Mouse (Mus musculus) layer of hippocampus, postnatal 25 days (tissue): ENCODE measurements around the gene Myb. TPM values are rescaled to one million over a fixed set of nuclear protein-coding genes. Genes with fewer than 3 reads are reported as not detected.

Experiments used
- DNase-seq, 2 experiments: peaks; one replicate each; pipeline ENCODE4 v3.0.0; 2022; ENCODE audit warnings: mixed read lengths in 2 of 2, low spot score in 1 of 2; ENCODE audit errors: extremely low spot score in 1 of 2
- total RNA-seq, 2 experiments: library from RNA; stranded (reverse); gene quantifications; 2 replicates each; pipeline ENCODE4 v1.2.3; 2021

Myb gene
- total RNA-seq, 2 experiments from 2014 or later: 0.52 to 0.89 TPM

DNA sequence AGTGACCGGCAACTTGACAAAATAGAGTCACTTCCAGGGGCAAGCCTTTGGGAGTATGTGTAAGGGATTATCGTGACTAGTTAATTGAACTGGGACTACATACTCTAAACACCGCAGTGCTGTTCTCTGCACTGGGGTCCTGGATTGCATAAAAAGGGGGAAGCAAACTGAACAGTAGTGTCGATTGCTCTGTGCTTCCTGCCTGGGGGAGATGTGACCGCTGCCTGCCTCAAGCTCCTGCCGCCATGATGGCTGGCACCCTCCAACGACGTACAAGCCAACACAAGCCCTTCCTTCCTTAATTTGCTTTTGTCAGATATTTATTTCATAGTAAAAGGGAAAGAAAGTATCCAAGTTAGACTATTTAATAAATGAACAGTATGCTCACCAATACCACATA lies 25.5 kb downstream of the Myb start:
- no peak for DNase-seq

DNA sequence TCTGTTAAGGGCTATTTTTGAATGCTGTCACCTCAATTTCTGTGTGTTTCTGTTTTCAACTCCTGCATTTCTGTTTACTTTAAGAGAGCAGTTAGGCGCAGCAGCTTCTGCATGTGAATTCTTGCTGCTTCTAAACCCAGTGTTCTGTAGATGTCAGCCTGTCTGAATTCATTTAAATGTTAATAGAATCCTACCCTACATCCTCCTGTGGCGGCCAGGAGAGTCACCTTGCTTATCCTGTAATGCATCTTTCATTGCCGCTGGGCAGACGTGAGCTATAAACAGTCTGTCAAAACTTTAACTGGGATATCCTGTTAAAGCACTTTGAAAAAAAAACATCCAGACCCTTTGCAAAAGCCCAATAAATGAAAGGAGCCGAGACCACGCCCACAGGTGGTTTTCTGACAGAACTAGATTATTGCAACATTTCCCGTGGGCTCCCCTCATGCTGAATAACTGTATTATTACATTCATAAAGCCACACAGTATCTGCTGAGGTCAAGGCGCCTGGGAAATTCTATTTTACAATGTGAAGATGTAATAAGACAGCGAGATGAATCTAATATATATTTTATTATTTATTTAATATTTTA lies 29.8 kb downstream of the Myb start:
- DNase-seq: no peak

DNA sequence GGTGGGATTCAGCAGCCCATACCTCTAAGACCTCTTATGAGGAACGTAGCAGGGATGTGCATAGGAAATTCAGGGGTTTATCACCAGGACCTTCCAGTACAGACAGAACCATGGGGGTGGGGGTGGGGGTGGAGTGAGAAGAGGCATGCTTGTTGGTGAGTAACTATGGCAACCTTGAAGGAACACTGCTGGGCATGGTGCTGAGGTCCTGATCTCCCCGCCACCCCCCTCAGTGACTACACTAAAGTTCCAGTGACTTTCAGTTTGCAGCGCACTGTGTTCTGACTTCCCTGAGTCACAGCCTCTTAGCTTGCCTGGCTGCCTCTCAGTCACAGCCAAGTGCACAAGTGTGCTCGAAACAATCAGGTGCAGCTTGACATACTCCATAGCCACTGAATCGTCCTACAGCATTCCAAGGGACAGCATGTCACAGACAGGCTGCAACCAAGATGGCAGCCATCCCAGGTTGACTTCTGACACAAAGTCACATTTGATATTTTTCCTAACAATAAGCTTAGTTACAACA lies 32.6 kb downstream of the Myb start:
- no peak for DNase-seq

- DNase-seq: no peak
Measured at GRCm38 (mm10) chr10:21118341-21118740, 42.4 kb downstream of the Myb start.

GRCm38 (mm10) chr10:21114459-21114858 lies 46.3 kb downstream of the Myb start:
- no peak for DNase-seq

- no peak for DNase-seq
Measured at GRCm38 (mm10) chr10:21112689-21113088, 48.1 kb downstream of the Myb start.

DNA sequence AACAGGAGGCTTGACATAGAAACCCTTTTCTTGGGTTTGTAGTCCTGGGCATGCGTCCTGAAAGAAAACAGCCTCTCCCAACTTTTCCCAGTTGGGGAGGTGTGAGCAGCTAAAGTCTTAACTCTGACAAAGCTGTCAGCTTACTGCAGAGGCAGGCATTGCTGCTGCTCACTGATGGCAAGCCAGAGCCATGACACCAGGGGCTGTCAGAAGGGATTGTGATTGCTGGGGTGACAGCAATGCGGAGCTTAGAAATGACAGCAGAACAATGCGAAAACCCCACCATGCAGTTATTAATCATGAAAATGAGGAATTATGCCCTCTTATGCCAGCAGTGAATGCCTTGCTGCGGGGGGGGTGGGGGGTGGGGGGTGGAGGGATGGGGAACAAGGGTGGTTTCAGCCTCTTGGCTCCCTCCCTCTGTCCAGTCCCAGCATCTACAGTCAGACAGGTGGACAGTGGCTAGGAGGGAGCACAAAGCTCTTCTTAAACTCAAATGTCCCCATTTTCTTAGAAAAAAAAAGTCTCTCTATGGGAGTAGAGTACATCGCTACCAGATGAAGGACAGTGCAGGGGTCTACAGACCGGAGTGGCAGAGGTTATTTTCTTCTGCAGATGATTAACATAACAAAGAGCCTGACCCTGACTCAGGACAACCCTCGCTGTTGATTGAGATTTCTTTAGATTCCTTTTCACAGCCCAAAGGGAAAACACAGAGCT lies 51.3 kb downstream of the Myb start:
- no peak for DNase-seq

- no peak for DNase-seq
Measured at GRCm38 (mm10) chr10:21108796-21109195, 52.0 kb downstream of the Myb start.

- no peak for DNase-seq
Measured at GRCm38 (mm10) chr10:21108182-21108581, 52.6 kb downstream of the Myb start.

GRCm38 (mm10) chr10:21105206-21105605 lies 55.6 kb downstream of the Myb start:
- DNase-seq: no peak

DNA sequence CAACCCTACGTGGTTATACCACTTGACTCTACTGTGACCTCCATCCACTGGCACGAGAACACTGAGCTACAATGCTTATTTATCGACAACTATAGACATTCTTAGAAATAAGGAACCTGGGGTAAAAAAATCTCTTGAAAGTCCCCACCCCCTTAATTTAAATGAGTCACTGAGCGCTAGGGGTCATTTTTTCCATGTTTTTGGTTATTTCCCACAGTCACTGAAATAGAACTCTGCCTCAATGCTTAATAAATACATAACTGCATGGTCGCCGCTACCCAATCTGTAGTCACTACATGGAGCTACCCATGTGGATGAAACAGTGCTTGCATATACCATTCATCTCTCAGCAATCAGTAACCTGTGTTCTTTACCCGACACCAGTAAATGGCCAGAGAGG lies 58.1 kb downstream of the Myb start:
- DNase-seq: no peak

DNA sequence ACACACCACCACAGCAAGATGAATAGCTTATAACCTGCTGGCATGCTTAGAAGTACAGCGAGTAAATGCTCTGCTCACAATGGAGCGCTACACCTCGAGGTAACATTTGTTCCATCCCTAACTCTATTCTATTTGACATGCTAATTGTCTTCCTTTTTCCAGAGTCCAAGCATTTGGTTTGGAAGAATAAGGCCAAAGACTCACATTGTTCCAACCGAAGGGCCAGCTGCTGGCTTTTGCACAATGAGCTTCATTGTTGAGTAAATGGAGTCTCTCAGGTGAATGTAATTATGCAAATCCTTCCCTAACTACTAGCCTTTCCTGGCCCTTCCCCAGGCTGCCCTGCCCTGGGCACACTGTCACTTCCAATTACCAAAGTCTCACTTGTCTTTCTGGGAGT lies 58.8 kb downstream of the Myb start:
- no peak for DNase-seq

DNA sequence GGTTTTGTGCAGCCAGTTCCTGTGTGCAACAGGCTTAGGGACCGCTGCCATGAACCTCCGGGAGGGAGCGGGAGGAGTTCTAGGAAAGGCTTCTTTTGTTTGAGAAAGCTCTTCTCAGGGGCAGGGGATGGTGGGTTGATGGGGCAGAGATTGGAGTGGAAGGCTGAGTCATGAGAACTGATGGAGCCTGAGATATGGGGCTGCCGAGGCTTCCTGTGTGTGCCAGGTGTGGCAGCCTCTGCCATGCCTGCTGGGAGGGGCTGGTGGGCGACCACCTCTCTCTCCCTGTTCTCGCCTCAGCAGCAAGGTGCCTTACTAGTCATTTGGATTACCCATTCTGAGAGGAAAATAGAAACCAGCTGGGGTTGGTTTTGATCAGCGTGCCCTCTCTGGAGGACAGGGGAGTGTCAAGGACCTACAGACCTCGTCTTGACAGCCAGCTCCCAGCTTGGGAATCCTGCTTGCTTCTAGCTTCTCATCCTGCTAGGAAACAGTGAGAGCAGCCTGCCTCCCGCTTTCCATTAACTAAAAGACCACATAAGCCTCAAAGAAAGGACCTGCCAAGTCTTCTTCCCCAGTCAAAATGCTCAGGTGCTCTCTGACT lies 60.0 kb downstream of the Myb start:
- DNase-seq: no peak

DNA sequence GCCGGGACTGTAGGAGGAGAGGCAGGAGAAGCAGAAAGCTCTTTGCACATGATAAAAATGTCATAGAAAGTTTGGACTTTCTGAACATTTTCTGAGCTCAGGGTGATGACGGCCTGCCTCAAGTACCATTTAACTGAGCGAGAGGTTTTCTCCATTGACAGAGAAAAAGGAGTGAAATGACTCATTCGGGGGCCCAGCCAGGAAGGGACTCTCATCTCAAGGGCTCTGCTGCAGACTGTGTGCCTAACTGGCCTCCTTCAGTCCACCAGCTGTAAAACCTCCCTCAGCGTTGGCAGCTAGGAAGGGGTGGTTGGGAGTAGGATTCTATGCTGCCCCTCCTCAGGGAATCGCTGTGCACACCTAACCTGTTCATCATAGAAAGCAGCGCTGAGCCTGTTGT lies 61.3 kb downstream of the Myb start:
- no peak for DNase-seq

DNA sequence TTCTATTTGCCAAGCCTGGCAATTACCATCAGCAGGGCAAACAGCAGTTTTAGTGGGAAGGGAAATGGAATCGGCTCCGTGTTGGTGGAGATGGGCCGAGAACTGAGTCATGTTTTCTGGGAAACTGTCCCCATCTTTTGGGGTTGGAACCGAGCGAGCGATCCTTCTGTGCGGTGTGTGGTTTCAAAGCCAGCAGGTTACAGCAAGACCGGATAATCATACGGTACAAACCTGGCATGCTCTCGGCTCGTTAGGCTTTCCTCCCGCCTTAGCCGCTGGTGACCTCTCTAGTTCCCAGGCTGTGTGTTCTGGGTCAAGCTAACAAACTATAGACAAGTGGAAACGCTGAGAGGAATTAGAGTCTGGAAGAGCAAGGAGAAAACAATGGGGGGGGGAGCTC lies 65.2 kb downstream of the Myb start:
- no peak for DNase-seq

DNA sequence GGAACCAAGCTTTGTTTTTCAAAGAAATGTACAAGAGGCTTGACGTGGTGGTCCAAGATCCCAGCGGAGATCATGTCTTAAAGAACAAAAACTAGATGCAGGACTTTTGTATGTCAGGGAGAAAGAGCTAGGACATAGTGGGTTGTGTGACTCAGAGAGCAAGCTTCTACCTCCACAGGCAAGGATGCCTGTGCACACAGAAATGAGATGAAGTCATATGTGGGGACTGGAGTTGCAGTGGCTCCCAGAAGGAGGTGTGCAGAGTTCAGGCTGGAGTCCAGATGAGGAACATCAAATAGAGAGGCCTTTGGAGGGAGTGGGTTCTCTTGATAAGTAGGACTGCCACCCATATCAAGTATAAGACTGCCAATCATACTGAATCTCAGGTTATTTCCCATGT lies 65.9 kb downstream of the Myb start:
- DNase-seq: no peak

GRCm38 (mm10) chr10:21093301-21093700 lies 67.5 kb downstream of the Myb start:
- DNase-seq: no peak

DNA sequence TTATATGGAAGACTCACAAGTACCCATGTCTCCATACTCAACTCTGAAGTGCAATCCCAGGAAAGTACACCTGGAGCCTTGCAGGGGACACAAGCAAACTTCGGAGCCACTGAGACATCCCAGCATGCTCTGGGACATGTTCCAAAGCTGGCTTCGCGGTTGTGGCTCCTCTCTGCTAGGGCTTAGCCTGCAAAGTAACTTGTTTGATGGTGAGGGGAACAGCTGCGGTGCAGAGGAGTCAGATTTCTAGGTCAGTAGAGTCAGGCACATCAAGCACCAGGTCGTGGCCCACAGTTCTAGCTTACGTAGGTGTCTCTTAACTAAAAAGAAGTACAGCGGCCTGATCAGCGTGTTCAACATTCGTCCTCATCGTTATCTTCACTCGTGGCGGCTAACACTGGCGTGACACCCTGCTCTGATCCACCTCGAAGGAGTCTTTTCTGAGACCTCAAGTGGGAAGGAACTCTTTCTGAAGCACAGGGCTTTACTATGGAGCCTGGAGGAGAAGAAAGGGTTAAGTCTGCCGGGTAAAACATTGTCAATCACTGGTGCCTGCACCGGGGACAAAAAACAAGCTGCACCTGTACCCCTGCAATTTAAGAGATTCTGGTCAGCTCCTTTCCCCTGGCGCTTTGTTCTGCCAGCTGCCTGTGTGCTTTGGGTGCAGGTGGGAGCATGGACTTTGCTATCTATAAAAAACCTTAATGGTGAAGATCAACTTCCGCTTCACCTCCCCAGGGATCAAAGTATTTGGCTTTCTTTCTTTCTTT lies 68.1 kb downstream of the Myb start:
- DNase-seq: no peak

DNA sequence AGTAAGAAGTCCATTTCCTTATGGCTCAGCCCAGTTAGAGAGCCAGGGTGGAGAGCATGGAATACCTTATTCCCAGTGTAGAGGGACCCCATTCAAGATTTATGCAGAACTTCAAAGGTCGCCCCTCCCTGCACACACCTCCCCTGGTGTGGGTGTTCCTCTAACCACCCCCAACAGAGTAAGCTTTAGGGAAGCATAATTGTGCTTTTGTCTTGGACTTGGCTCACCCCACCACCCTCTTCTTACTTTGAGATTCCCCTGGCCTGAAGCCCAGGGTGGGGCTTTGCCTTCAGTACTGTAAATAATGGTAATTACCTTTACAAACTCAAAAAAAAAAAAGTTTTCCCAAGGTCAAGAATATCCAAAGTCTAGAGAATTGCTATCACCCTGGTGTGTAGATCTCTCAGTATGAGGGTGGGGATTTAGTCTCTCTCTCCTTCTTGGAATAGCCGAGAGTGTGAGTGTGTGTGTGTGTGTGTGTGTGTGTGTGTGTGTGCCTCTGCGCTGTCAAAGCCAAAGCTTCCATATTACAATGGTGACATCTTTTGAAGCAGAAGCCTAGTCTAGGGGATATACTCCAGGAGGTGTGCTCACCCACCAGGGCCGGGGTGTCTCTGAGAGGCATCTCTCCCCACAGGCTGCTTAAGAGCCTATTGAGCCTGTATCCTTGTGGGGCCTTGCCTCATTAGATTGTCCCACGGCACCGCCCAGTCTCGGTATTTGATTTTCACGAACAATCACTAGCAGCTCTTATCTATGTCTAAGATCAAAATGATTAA lies 69.7 kb downstream of the Myb start:
- DNase-seq: no peak

DNA sequence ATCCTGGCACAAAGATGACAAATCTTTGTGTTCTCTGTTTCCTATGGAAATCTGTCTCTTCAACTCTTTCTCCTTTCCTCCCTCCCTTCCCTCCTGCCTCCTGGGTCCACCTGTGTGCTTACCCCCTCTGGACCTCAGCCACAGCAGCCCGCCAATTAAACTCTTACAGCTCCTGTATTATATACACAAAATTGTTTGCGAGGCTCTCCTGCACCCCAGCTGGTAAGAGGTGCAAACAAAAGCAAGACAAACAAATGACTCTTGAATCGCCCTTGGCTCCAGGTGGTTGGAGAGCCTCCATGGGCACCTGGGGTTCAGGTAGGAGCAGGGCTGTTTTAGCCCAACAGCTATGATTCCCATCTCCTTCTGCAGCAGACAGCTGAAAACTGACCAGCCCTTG lies 71.2 kb downstream of the Myb start:
- DNase-seq: no peak
